Mouse (Mus musculus) heart, postnatal 0 days (tissue): ENCODE measurements around the gene Mrpl38.

Source experiments
- CTCF ChIP-seq: IDR thresholded peaks from 2 replicates; pipeline ENCODE4 v1.5.1; 2016; ENCODE audit warnings: antibody characterized with exemption, control low read depth, low read depth
- EP300 ChIP-seq: IDR thresholded peaks from 2 replicates; pipeline ENCODE4 v1.6.1; 2016; ENCODE audit warnings: antibody characterized with exemption, low read depth

- no peak for TF ChIP-seq CTCF
- no peak for TF ChIP-seq EP300
Measured at GRCm38 (mm10) chr11:116127156-116127980, 11.3 kb downstream of the Mrpl38 start, which contains the start of gene Trim47.
